In genomic region chr14:76500036-76500435, GRCm38 (mm10) we compare ENCODE assay signal across 10 mouse cellular contexts. TPM values are rescaled to one million over a fixed set of nuclear protein-coding genes. Genes with fewer than 3 reads are reported as not detected.
DNase-seq lines count a peak whose midpoint lies in the region; ATAC-seq lines count a peak whose summit lies in the region.
"Had no signal": no experiment of that assay in that cellular context is flagged by ENCODE, and none has a peak within 500 bp of the region (broad histone marks: within the 10 kb centered on the region; RNA-seq: fewer than 3 reads in every experiment).

No protein-coding gene starts in this region.

- no peak overlapping the region for H3K4me3 ChIP-seq in hindbrain, embryonic 10.5 days
- no peak overlapping the region for H3K4me3 ChIP-seq in hindbrain, embryonic 11.5 days (ENCODE audit: low read depth, low read length)
- no peak overlapping the region for H3K4me3 ChIP-seq in lung, embryonic 16.5 days (ENCODE audit: low read length)
- H3K4me3 ChIP-seq in hindbrain, embryonic 14.5 days (replicated peaks; ENCODE audit: low read length): no peak overlapping the region
- no peak overlapping the region for H3K4me3 ChIP-seq in neural tube, embryonic 15.5 days (replicated peaks)
- H3K4me3 ChIP-seq: embryonic facial prominence, embryonic 15.5 days; liver, embryonic 12.5 days had no signal

- no peak overlapping the region for H3K9ac ChIP-seq in hindbrain, embryonic 11.5 days (ENCODE audit: low read depth, low read length)
- H3K9ac ChIP-seq in lung, embryonic 16.5 days (ENCODE audit: low read length): 0 out of 2 replicates have a peak overlapping the region, but pooled peaks have one; percentile 5
- 0 out of 2 replicates have a peak overlapping the region, but pooled peaks have one; percentile 46 for H3K9ac ChIP-seq in hindbrain, embryonic 14.5 days
- H3K9ac ChIP-seq in neural tube, embryonic 15.5 days (replicated peaks): no peak overlapping the region
- H3K9ac ChIP-seq: embryonic facial prominence, embryonic 15.5 days; liver, embryonic 12.5 days had no signal

- H3K27ac ChIP-seq in hindbrain, embryonic 10.5 days: peak overlapping the region; percentile 75
- no peak overlapping the region for H3K27ac ChIP-seq in hindbrain, embryonic 11.5 days (ENCODE audit: low read depth, low read length)
- H3K27ac ChIP-seq in lung, embryonic 16.5 days (ENCODE audit: low read length): peak overlapping the region; percentile 45
- peak overlapping the region; percentile 60; the same call in 1 of the 2 replicates for H3K27ac ChIP-seq in hindbrain, embryonic 14.5 days
- peak overlapping the region; percentile 34; the same call in 1 of the 2 replicates for H3K27ac ChIP-seq in neural tube, embryonic 15.5 days (replicated peaks)
- H3K27ac ChIP-seq: embryonic facial prominence, embryonic 15.5 days; liver, embryonic 12.5 days had no signal

- ATAC-seq in hindbrain, embryonic 11.5 days (ENCODE audit: low FRiP score): no peak
- ATAC-seq in lung, embryonic 16.5 days (ENCODE audit: low read depth): no peak
- no peak for ATAC-seq in hindbrain, embryonic 14.5 days (ENCODE audit: low FRiP score)
- ATAC-seq in neural tube, embryonic 15.5 days (ENCODE audit: low FRiP score): no peak
- ATAC-seq: liver, embryonic 12.5 days had no signal

- WGBS in hindbrain, embryonic 10.5 days: 14% methylated on average over 5 of the region's 5 CpGs
- WGBS in hindbrain, embryonic 11.5 days: 14% methylated on average over 5 of the region's 5 CpGs
- WGBS in lung, embryonic 16.5 days: 18% methylated on average over 5 of the region's 5 CpGs
- 21% methylated on average over 5 of the region's 5 CpGs for whole genome bisulfite sequencing in hindbrain, embryonic 14.5 days
- WGBS in neural tube, embryonic 15.5 days: 31% methylated on average over 5 of the region's 5 CpGs

- peaks cover 33% of the 10 kb centered on the region for H3K4me1 ChIP-seq in hindbrain, embryonic 10.5 days (replicated peaks)
- H3K4me1 ChIP-seq in hindbrain, embryonic 11.5 days (replicated peaks; ENCODE audit: control insufficient read depth, insufficient read depth, low read length): 0 out of 2 replicates have a peak, but pooled peaks cover under 1% of the 10 kb centered on the region
- peaks cover 21% of the 10 kb centered on the region for H3K4me1 ChIP-seq in lung, embryonic 16.5 days (replicated peaks; ENCODE audit: control insufficient read depth, insufficient read depth, low read length)
- peaks cover 10% of the 10 kb centered on the region; the same call in 1 of the 2 replicates for H3K4me1 ChIP-seq in hindbrain, embryonic 14.5 days (replicated peaks; ENCODE audit: control insufficient read depth, insufficient read depth, low read length)
- peaks cover 32% of the 10 kb centered on the region for H3K4me1 ChIP-seq in neural tube, embryonic 15.5 days

- no peaks in the 10 kb centered on the region for H3K36me3 ChIP-seq in hindbrain, embryonic 10.5 days
- H3K36me3 ChIP-seq in hindbrain, embryonic 11.5 days (ENCODE audit: control insufficient read depth, insufficient read depth, low read length): no peaks in the 10 kb centered on the region
- no peaks in the 10 kb centered on the region for H3K36me3 ChIP-seq in lung, embryonic 16.5 days (ENCODE audit: control insufficient read depth, insufficient read depth, low read length)
- H3K36me3 ChIP-seq in hindbrain, embryonic 14.5 days (replicated peaks; ENCODE audit: control insufficient read depth, insufficient read depth): no peaks in the 10 kb centered on the region
- H3K36me3 ChIP-seq in neural tube, embryonic 15.5 days: no peaks in the 10 kb centered on the region
- H3K36me3 ChIP-seq: embryonic facial prominence, embryonic 15.5 days; liver, embryonic 12.5 days had no signal

- no peaks in the 10 kb centered on the region for H3K9me3 ChIP-seq in hindbrain, embryonic 10.5 days
- H3K9me3 ChIP-seq in hindbrain, embryonic 11.5 days (ENCODE audit: control insufficient read depth, low read length): no peaks in the 10 kb centered on the region
- no peaks in the 10 kb centered on the region for H3K9me3 ChIP-seq in lung, embryonic 16.5 days (ENCODE audit: control insufficient read depth, low read length)
- H3K9me3 ChIP-seq in hindbrain, embryonic 14.5 days (ENCODE audit: control insufficient read depth, low read length): no peaks in the 10 kb centered on the region
- H3K9me3 ChIP-seq in neural tube, embryonic 15.5 days (replicated peaks): no peaks in the 10 kb centered on the region
- H3K9me3 ChIP-seq: embryonic facial prominence, embryonic 15.5 days; liver, embryonic 12.5 days had no signal

- no peaks in the 10 kb centered on the region for H3K27me3 ChIP-seq in hindbrain, embryonic 10.5 days (ENCODE audit: insufficient read depth, poor library complexity, severe bottlenecking)
- H3K27me3 ChIP-seq in hindbrain, embryonic 11.5 days (ENCODE audit: control insufficient read depth, insufficient read depth, low read length): no peaks in the 10 kb centered on the region
- no peaks in the 10 kb centered on the region for H3K27me3 ChIP-seq in lung, embryonic 16.5 days (ENCODE audit: control insufficient read depth, insufficient read depth, low read depth, low read length)
- H3K27me3 ChIP-seq in hindbrain, embryonic 14.5 days (ENCODE audit: control insufficient read depth, insufficient read depth, low read length): no peaks in the 10 kb centered on the region
- H3K27me3 ChIP-seq in neural tube, embryonic 15.5 days (replicated peaks): no peaks in the 10 kb centered on the region
- H3K27me3 ChIP-seq: embryonic facial prominence, embryonic 15.5 days had no signal

- no peak overlapping the region for H3K4me2 ChIP-seq in hindbrain, embryonic 11.5 days (replicated peaks; ENCODE audit: low read depth, low read length)
- H3K4me2 ChIP-seq in lung, embryonic 16.5 days (ENCODE audit: low read depth, low read length): no peak overlapping the region
- no peak overlapping the region for H3K4me2 ChIP-seq in hindbrain, embryonic 14.5 days (replicated peaks)
- H3K4me2 ChIP-seq in neural tube, embryonic 15.5 days: no peak overlapping the region
- H3K4me2 ChIP-seq: embryonic facial prominence, embryonic 15.5 days; liver, embryonic 12.5 days had no signal

- intact Hi-C loops in gastrocnemius, postnatal 14 days (cut with DNase I; ENCODE audit: low total_unique reads): loop anchor here (5.0 kb wide), 1 partner anchor 377 kb away; no protein-coding TSS in a partner anchor

- DNase-seq in hindbrain, embryonic 10.5 days (ENCODE audit: low spot score): peak; percentile 65
- no peak for DNase-seq in hindbrain, embryonic 11.5 days (ENCODE audit: low spot score)
- no peak for DNase-seq in lung, postnatal 14 days
- DNase-seq in hindbrain, embryonic 14.5 days (ENCODE audit: low spot score): no peak
- no peak for DNase-seq in gastrocnemius, postnatal 14 days
- DNase-seq: thymus, adult 18-20 months had no signal

RNA-seq across cellular contexts. Expression of gene Serp2, which starts 56.7 kb away (rescaled TPM):
- 26.3 and 43.3 TPM in 2 replicates for polyA plus RNA-seq in hindbrain, embryonic 10.5 days (2016; fragmentation: Nextera tagmentation; extraction: Ambion mirVana)
- polyA plus RNA-seq in hindbrain, embryonic 11.5 days (2014; fragmentation: Nextera tagmentation; extraction: Ambion mirVana): 46.1 TPM in 2 replicates
- polyA plus RNA-seq in lung, embryonic 16.5 days (2015; fragmentation: Nextera tagmentation; extraction: Ambion mirVana): 6.3 and 7.2 TPM in 2 replicates
- polyA plus RNA-seq in hindbrain, embryonic 14.5 days (2014; fragmentation: Nextera tagmentation; extraction: Ambion mirVana): 217 and 222 TPM in 2 replicates
- 207 and 245 TPM in 2 replicates for polyA plus RNA-seq in neural tube, embryonic 15.5 days (2015; fragmentation: Nextera tagmentation; extraction: Ambion mirVana)
- under 1 TPM; 0.62 to 0.97 TPM for total RNA-seq in gastrocnemius, postnatal 14 days (2021)

Comparison
In these comparisons a context has a peak if more than half of its experiments do, and no peak if none do; other contexts are left out.
1. H3K9ac ChIP-seq: peak in lung, embryonic 16.5 days (single experiment) and hindbrain, embryonic 14.5 days (single experiment); none in hindbrain, embryonic 11.5 days (single experiment) and neural tube, embryonic 15.5 days (single experiment).